ENCODE assay signal across 28 mouse cellular contexts in the genomic region with DNA sequence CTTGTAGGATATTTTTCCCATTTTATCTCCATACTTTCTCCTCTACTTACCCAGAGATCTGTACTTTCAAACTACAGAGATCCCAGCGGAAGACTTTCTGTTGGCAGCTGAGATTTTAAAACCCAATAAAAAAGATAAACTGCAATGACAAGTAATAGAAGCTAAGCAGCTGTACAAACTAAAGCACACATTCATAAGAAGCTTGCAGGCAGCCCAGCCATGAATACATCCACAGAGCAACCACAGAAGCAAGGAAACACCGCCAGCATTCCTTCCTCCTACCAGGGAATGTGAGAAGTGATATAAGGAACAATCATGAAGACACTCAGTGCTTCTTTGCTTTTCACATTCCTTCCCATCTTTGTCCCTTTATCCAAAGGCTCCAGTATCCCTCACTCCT.
DNase-seq lines count a peak whose midpoint lies in the region; ATAC-seq and TF ChIP-seq lines count a peak whose summit lies in the region.
"Had no signal": no experiment of that assay in that cellular context is flagged by ENCODE, and none has a peak within 500 bp of the region (broad histone marks: within the 10 kb centered on the region; RNA-seq: fewer than 3 reads in every experiment).

No protein-coding gene starts in this region.

- no peak overlapping the region for H3K9ac ChIP-seq in kidney, embryonic 14.5 days (ENCODE audit: low read depth, low read length)
- H3K9ac ChIP-seq in liver, embryonic 13.5 days = no peak overlapping the region
- no peak overlapping the region for H3K9ac ChIP-seq in liver, postnatal 0 days (replicated peaks)
- no peak overlapping the region for H3K9ac ChIP-seq in kidney, postnatal 0 days (ENCODE audit: low read depth, low read length)
- no peak overlapping the region for H3K9ac ChIP-seq in midbrain, embryonic 15.5 days
- H3K9ac ChIP-seq: forebrain, embryonic 13.5 days; limb, embryonic 15.5 days; neural tube, embryonic 12.5 days had no signal

- ATAC-seq in kidney, embryonic 14.5 days (ENCODE audit: low FRiP score, low TSS enrichment) = peak; percentile 86; the same call in 1 of the 2 replicates
- no peak for ATAC-seq in liver, embryonic 13.5 days (ENCODE audit: low read depth)
- no peak for ATAC-seq in liver, postnatal 0 days
- no peak for ATAC-seq in kidney, postnatal 0 days (replicated peaks; ENCODE audit: low FRiP score, low read depth)
- ATAC-seq in midbrain, embryonic 15.5 days (replicated peaks) = no peak
- ATAC-seq: CD4-positive, CD25-positive, alpha-beta regulatory T cell, adult 4 months; forebrain, embryonic 13.5 days; hindbrain, embryonic 16.5 days; intestine, embryonic 16.5 days had no signal

- no peaks in the 10 kb centered on the region for H3K9me3 ChIP-seq in kidney, embryonic 14.5 days (ENCODE audit: control insufficient read depth, low read length)
- no peaks in the 10 kb centered on the region for H3K9me3 ChIP-seq in liver, embryonic 13.5 days (replicated peaks)
- H3K9me3 ChIP-seq in liver, postnatal 0 days (ENCODE audit: low read length) = no peaks in the 10 kb centered on the region
- H3K9me3 ChIP-seq in kidney, postnatal 0 days (replicated peaks; ENCODE audit: low read length) = no peaks in the 10 kb centered on the region
- no peaks in the 10 kb centered on the region for H3K9me3 ChIP-seq in midbrain, embryonic 15.5 days
- H3K9me3 ChIP-seq: forebrain, embryonic 13.5 days; limb, embryonic 15.5 days; neural tube, embryonic 12.5 days had no signal

- no peak overlapping the region for H3K4me3 ChIP-seq in kidney, embryonic 14.5 days (ENCODE audit: low read length)
- H3K4me3 ChIP-seq in liver, embryonic 13.5 days (replicated peaks) = no peak overlapping the region
- no peak overlapping the region for H3K4me3 ChIP-seq in liver, postnatal 0 days (ENCODE audit: low read depth, low read length)
- no peak overlapping the region for H3K4me3 ChIP-seq in kidney, postnatal 0 days (replicated peaks; ENCODE audit: low read depth, low read length)
- no peak overlapping the region for H3K4me3 ChIP-seq in midbrain, embryonic 15.5 days
- H3K4me3 ChIP-seq: forebrain, embryonic 13.5 days; layer of hippocampus, adult 2 months; left cerebral cortex, adult 2 months; limb, embryonic 15.5 days; myocyte; neural tube, embryonic 12.5 days had no signal

- H3K27ac ChIP-seq in kidney, embryonic 14.5 days (ENCODE audit: low read depth, low read length) = peak overlapping the region; percentile 60; the same call in 1 of the 2 replicates
- peak overlapping the region; percentile 25; the same call in 1 of the 2 replicates for H3K27ac ChIP-seq in liver, embryonic 13.5 days
- H3K27ac ChIP-seq in liver, postnatal 0 days (ENCODE audit: low read depth) = no peak overlapping the region
- H3K27ac ChIP-seq in kidney, postnatal 0 days = no peak overlapping the region
- no peak overlapping the region for H3K27ac ChIP-seq in midbrain, embryonic 15.5 days
- H3K27ac ChIP-seq: forebrain, embryonic 13.5 days; layer of hippocampus, adult 2 months; left cerebral cortex, adult 2 months; limb, embryonic 15.5 days; neural tube, embryonic 12.5 days; stomach, postnatal 0 days had no signal

- TF ChIP-seq CTCF in liver, postnatal 0 days (IDR thresholded peaks at IDR 0.05; ENCODE audit: low read depth) = no peak
- no peak for TF ChIP-seq CTCF in kidney, postnatal 0 days (IDR thresholded peaks at IDR 0.05; ENCODE audit: low read depth)

- WGBS in kidney, embryonic 14.5 days = 25% methylated on average over 2 of the region's 2 CpGs
- WGBS in liver, embryonic 13.5 days (ENCODE audit: insufficient replicate concordance) = 74% methylated on average over 2 of the region's 2 CpGs
- WGBS in liver, postnatal 0 days (ENCODE audit: insufficient replicate concordance) = 67% methylated on average over 2 of the region's 2 CpGs
- 26% methylated on average over 2 of the region's 2 CpGs for WGBS in kidney, postnatal 0 days
- whole genome bisulfite sequencing in midbrain, embryonic 15.5 days = 71% methylated on average over 2 of the region's 2 CpGs

- H3K36me3 ChIP-seq in kidney, embryonic 14.5 days (ENCODE audit: control insufficient read depth, insufficient read depth, low read length) = no peaks in the 10 kb centered on the region
- no peaks in the 10 kb centered on the region for H3K36me3 ChIP-seq in liver, embryonic 13.5 days
- no peaks in the 10 kb centered on the region for H3K36me3 ChIP-seq in liver, postnatal 0 days (replicated peaks; ENCODE audit: insufficient read depth, low read length)
- no peaks in the 10 kb centered on the region for H3K36me3 ChIP-seq in kidney, postnatal 0 days (ENCODE audit: insufficient read depth, low read length)
- no peaks in the 10 kb centered on the region for H3K36me3 ChIP-seq in midbrain, embryonic 15.5 days (replicated peaks)
- H3K36me3 ChIP-seq: limb, embryonic 15.5 days; neural tube, embryonic 12.5 days had no signal

- no peaks in the 10 kb centered on the region for H3K27me3 ChIP-seq in kidney, embryonic 14.5 days (ENCODE audit: control insufficient read depth, insufficient read depth, low read length)
- H3K27me3 ChIP-seq in liver, embryonic 13.5 days = no peaks in the 10 kb centered on the region
- no peaks in the 10 kb centered on the region for H3K27me3 ChIP-seq in liver, postnatal 0 days (ENCODE audit: insufficient read depth, low read length)
- H3K27me3 ChIP-seq in kidney, postnatal 0 days (ENCODE audit: insufficient read depth, low read length) = no peaks in the 10 kb centered on the region
- H3K27me3 ChIP-seq in midbrain, embryonic 15.5 days (replicated peaks) = no peaks in the 10 kb centered on the region
- H3K27me3 ChIP-seq: forebrain, embryonic 13.5 days; limb, embryonic 15.5 days; neural tube, embryonic 12.5 days had no signal

- no peak for DNase-seq in kidney, adult 11 months
- no peak for DNase-seq in liver, embryonic 13.5 days
- DNase-seq in liver, postnatal 0 days = no peak
- DNase-seq in kidney, postnatal 0 days (ENCODE audit: low spot score) = peak; percentile 92
- DNase-seq in kidney, postnatal 14 days = peak; percentile 24
- DNase-seq: adrenal gland, postnatal 14 days; cerebellum, adult 11 months; cerebellum, adult 9-10 months; cerebellum, postnatal 36 days; gastrocnemius, postnatal 10 days; heart, postnatal 14 days; right cerebral cortex, adult 18-20 months; right cerebral cortex, postnatal 4 days; thymus, adult 18-20 months; thymus, postnatal 25 days had no signal

- H3K4me2 ChIP-seq in kidney, embryonic 14.5 days (replicated peaks; ENCODE audit: low read depth, low read length) = no peak overlapping the region
- H3K4me2 ChIP-seq in liver, embryonic 13.5 days = no peak overlapping the region
- H3K4me2 ChIP-seq in liver, postnatal 0 days (ENCODE audit: low read depth, low read length) = no peak overlapping the region
- H3K4me2 ChIP-seq in kidney, postnatal 0 days (ENCODE audit: low read length) = no peak overlapping the region
- H3K4me2 ChIP-seq in midbrain, embryonic 15.5 days = no peak overlapping the region
- H3K4me2 ChIP-seq: forebrain, embryonic 13.5 days; limb, embryonic 15.5 days; midbrain, embryonic 11.5 days; neural tube, embryonic 12.5 days had no signal

- no peaks in the 10 kb centered on the region for H3K4me1 ChIP-seq in kidney, embryonic 14.5 days (ENCODE audit: control insufficient read depth, insufficient read depth, low read length)
- peaks cover 45% of the 10 kb centered on the region for H3K4me1 ChIP-seq in liver, embryonic 13.5 days (replicated peaks)
- H3K4me1 ChIP-seq in liver, postnatal 0 days (ENCODE audit: insufficient read depth) = peaks cover 6% of the 10 kb centered on the region; the same call in 1 of the 2 replicates
- H3K4me1 ChIP-seq in kidney, postnatal 0 days (replicated peaks; ENCODE audit: insufficient read depth, low read length) = no peaks in the 10 kb centered on the region
- H3K4me1 ChIP-seq in midbrain, embryonic 15.5 days = peaks cover 8% of the 10 kb centered on the region; the same call in 1 of the 2 replicates
- H3K4me1 ChIP-seq: limb, embryonic 15.5 days had no signal

- TF ChIP-seq EP300 in liver, postnatal 0 days (IDR thresholded peaks at IDR 0.05; ENCODE audit: low read depth) = no peak

Comparison
In these comparisons a context has a peak if more than half of its experiments do, and no peak if none do; other contexts are left out.
1. H3K27ac ChIP-seq: peak in kidney, embryonic 14.5 days (single experiment) and liver, embryonic 13.5 days (single experiment); none in liver, postnatal 0 days (single experiment), kidney, postnatal 0 days (single experiment) and midbrain, embryonic 15.5 days (single experiment).
2. DNase-seq: peak in kidney, postnatal 0 days (single experiment) and kidney, postnatal 14 days (single experiment); none in kidney, adult 11 months (single experiment), liver, embryonic 13.5 days (single experiment) and liver, postnatal 0 days (single experiment).